Mouse (Mus musculus) inflammation-experienced regulatory T-cells, adult 6 months (primary cell): ENCODE data around the gene Plbd1. TPM values are rescaled to one million over a fixed set of nuclear protein-coding genes. Genes with fewer than 3 reads are reported as not detected.
A peak's percentile ranks its signal among the peaks of the same experiment; 100 is the strongest.

Experiments
- ATAC-seq: one replicate; pipeline ENCODE4 v1.8.0; 2017
- polyA plus RNA-seq, 3 experiments: library from polyadenylated mRNA; unstranded; fragments of 100-300 nt; shearing (Covaris generic); gene quantifications; one replicate each; pipeline ENCODE4 v1.2.1; 2017

The Plbd1 gene
- polyA plus RNA-seq, 3 experiments from 2014 or later: 0.48 to 3.6 (median 0.65) TPM

DNA sequence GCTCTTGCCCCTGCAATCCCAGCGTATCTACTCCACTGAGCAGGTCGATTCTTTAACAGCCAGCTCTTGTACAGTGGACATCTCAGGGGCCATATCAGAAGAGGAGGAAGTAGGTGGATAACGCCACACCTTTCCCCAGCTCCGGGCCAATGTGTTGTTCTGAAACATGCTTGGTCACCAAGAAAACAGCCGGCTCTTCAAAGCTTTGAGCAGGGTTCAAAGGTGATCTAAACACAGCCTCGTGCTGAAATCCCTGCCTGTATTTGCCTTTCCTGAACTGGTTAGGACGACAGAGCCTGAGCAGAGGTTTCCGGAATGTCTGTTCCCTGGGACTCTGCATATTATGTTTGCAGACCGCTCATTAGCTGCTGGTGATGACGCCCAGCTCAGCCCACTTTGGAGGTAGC, 14.3 kb downstream of the Plbd1 start:
- no peak for ATAC-seq

DNA sequence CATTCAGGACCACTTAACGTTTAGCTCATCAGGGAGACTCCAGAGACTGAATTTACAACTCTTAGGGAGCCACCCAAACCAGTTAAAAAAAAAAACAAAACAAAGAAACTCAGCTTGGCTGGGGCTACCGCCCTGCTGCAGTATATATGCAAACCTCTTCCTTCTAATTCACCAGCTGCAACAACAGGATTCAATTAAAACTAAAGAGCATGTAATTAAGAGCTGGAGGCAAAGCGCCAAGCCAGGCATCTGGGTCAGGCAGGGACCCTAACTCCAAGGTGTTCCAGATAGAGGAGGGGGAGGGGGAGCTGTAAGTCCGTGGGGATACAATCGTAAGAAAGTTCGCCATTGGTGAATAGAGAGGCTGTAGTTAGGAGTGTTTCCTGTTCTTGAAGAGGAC, 15.5 kb downstream of the Plbd1 start:
- no peak for ATAC-seq

DNA sequence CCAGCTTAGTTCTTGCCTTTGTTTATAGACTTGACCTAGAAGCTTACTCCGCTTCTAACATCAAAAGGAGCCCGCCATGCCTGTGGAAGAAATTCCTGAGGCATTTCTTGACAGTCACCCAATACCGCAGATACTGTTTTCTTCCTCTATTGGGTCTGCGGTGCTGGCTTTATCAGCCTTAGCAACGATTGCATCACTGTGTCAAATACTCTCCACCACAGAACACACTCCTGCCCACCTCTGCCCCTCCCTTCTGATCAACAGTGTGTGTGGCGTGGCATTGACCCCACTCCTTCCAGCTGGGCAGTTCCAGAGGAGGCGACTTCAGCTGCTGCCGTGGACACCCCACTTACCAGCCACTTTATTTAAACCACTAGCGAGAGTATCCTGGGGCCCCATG, 16.0 kb downstream of the Plbd1 start:
- ATAC-seq: no peak

DNA sequence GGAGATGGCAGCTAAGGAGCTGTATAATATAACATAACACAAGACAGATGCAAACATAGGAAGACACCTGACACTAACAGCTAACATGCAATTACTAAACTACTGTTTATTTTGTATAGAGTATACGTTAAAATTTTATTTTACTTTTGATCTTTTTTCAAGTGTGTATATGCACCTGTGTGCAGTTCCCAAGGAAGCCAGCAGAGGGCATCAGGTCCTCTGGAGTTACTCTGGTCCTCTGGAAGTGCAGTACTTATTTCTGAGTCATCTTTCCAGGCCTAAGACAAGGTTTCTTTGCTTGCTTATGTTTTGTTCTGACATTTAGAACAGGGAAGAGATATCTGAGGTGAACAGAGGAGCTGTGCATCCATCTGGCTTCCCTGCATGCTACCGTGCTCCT, 17.6 kb downstream of the Plbd1 start:
- ATAC-seq: no peak

DNA sequence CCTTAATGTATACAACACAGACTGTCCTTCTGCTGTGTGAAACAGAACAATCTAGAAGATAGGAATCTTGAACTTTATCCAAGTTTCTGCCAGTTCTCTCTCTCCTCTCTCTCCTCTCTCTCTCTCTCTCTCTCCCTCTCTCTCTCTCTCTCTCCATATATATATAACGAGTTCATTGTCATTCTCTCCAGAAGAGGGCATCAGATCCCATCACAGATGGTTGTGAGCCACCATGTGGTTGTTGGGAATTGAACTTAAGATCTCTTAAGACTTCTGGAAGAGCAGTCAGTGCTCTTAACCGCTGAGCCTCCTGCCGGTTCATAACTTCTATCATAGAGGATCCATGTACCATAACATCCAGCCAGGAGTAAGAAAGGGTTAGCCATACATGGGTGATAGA, 26.7 kb downstream of the Plbd1 start:
- ATAC-seq: no peak

DNA sequence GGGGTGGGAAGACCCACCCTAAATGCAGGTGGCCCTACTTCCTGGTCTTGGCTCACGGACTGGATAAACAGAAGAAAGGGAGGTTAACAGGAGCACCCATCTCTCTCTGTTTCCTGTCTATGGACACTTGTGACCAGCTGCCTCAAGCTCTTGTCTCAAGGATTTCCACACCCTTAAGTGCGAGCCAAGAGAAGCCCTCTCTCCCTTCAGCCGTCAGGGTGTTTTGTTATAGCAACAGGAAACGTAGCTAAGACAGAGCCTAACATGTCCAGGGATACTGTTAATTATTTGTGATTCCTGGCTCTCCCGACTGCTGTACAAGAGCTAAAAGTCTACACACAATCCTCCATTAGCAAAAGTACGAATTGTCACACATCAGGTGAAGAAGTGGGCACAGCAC, 28.0 kb downstream of the Plbd1 start:
- ATAC-seq: no peak

DNA sequence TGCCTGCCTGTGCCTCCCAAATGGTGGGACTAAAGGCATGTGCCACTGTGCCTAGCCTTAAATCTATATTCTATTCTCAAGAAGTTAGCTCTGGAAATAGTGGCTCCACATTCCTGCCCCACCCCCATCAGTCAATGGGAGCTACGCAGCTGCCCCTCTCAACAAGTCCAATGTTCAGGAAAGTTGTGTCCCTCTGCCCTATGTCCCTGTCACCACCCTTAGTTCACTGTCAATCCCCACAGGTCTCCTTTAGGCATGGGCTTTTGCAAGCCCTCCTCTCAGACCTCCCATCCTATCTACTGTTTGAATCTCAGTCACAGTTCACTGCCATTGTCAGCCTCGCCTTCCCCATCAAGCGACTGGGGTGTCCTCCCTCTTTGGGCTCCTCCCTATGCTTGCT, 28.6 kb downstream of the Plbd1 start:
- ATAC-seq: no peak

DNA sequence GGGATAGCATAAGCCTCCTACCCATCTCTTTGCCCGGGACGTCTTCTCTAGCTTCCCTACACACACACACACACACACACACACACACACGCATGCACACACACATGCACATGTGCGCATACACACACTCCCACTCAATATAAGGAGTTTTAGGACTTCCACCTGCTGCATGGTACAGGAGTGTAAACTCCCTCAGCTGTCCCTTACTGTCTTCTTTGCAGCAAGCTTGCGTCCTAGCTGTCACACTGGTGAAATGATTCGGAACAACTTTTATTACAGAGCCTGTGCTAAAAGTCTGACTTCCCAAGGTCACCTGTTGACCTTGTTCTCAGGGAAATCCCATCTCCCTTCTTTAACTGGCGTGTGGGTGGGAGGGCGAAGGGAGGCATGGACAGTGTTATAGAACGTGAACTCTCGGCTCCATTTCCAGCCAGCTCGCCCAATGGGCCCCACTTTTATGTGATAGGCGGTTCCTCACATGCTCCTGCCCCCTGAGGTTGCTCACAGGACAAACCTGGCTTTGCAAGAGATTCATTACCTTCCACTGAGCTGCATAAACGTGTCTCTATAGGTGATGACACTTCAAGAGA, 29.7 kb downstream of the Plbd1 start:
- ATAC-seq: no peak

DNA sequence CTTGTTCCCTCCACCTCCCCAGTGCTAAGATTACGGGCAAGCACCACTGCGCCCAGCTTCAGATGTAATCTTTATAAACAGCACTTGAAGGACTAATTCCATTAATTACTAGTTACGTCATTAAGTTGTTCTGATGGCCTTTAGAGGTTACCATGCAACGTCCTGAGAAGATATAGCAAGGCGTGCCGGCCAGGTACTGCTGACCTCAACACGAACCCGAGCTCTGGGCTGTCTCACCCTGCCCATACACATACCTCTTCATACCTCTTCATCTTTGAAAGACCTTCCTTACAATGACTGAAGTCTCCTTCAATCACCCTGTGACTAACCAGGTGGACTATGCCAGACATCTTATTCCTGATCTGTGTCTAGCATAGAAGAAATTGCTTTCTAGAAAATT, 30.2 kb downstream of the Plbd1 start:
- ATAC-seq: no peak

DNA sequence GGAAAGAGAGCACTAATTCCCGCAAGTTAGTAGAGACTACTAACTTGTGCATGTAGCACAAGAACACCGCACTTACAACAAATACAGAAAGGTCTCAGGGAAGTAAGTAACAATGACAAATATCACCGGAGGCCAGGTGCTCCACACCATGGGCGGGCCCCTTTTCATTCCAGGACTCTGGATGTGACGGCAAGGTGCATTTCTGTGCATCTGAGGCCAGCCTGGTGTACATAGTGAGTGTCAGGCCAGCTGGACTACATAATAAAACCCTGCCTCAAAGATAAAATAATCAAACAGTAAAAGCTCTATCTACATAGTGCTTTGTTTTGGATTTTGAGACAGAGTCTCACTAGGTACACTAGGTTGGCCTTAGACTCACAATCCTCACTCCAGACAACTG, 32.1 kb downstream of the Plbd1 start:
- no peak for ATAC-seq

DNA sequence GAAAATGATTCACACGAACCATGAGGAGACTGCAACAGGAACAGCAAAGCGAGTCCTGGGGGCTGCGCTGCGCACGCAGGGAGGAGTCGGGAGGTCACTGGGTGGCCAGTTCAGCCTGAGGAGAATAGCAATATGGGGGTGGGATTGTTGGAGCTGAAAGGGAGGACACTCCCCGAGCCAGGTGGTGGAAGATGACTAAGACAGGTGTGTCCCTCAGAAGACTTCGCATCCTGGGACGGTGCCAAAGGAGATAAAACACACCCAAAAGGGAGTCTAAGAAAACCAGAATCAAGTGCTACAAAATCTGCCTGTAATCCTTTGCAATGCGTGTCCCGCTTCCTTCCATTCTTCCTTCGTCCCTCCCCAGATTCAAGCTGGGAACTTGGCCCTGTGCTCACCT, 36.3 kb downstream of the Plbd1 start:
- no peak for ATAC-seq

DNA sequence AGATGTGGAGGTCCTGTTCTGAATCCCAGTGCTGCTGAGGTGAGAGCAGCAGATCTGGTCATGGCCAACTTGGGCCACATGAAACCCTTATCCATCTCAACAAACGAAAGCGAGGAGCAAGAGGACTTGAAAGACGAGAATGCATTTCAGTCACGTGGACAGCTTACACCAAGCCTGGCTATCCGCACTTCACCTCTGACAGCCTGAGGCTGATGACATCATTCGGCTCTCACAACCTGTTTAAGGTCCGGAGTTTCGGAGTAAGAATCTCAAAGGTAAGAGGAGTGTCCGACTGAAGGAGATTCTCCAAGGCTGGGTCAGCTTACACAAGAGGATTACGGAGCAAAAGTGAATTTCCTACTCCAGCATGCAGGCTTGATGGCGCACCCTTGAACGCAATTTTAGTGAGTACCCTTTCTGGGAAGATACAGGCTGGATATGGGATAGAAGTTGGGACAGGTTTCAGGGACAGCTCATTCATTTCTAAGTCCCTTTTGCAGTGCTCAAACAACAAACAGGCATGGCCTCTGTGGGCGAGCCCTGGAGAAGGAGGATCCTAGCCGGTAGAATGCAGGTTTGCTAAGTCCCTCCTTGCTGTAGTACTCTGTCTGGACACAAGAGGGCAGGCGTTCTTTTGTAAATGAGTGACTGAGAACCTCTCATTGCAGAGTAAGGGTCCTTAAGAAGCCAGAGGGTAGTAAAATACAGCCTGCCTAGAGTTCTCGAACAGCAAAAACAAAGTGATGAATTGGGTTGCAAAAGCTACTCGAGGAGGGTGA, 41.2 kb downstream of the Plbd1 start:
- peak; percentile 67 for ATAC-seq

DNA sequence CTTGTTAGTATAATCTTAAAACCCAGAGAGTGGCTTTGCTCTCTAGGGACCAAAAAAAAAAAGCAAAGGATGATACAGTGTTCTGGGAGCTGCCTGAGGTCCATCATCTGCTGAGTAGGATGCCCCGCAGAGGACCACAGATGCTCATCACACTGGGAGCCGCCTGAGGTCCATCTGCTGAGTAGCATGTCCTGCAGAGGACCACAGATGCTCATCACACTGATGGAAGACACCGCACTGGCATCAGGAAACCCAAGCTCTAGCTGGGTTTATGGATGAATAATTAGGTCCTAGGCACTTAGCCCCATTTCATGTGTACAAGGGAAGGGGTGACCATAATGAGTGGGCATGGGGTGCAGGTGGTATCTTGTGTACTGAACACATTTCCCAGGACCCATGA, 47.6 kb downstream of the Plbd1 start:
- no peak for ATAC-seq

DNA sequence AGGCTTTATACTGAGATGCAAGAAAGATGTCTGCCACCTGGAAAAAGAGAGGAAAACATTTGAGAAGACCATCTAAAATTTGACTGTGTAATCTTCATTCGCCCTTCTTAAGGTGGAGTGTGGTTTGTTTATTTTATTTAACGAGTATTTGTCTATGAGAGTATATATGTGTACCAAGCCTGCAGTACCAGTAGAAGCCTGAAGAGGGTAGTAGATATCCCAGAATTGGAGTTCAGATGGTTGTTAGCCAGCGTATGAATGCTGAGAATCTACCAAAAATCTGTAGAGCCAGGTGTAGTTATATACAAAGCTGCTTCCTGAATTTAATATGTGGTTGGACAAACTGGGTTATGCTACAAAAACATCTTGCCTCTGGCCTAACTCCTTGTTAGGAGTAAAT, 49.4 kb downstream of the Plbd1 start:
- no peak for ATAC-seq

DNA sequence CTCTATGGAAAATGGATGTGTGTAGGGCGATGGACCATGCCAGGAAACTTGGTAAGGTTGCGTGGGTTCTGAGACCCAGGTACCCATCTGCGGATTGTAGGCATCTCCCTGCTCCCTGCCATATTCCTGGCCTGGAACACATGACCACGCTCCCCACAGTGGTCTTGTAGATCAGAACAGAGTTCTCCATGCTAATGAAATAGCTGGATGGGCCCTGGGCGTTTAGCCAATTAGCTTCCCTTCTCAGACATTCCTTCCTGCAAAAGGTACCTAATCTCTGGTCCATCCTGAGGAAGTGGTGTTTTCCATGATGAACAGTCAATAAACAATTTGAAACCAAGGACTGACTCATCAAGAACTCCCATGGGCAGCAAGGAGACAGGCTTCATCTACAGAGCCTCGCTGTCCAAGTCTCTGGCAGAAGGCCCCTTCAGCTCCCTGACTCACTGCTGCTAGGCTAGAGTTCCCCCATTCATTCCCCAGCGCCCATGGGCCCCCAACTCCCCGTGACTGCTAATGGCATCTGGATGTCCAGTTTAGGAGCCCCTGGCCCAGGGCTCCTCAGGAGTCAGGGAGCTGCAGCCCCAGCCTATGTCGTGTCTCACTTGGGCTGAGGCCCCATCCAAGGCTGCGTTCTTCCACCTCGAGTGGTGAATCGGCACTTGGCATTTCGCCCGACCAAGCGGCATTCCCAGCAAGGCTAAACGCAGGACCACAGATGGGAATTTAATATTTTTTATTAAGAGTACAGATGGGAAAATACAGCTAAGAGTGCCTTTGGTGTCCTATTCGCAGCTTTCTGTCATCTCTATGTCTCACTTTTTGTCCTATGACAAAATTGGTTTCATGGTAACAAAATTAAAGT, 50.1 kb downstream of the Plbd1 start:
- no peak for ATAC-seq

DNA sequence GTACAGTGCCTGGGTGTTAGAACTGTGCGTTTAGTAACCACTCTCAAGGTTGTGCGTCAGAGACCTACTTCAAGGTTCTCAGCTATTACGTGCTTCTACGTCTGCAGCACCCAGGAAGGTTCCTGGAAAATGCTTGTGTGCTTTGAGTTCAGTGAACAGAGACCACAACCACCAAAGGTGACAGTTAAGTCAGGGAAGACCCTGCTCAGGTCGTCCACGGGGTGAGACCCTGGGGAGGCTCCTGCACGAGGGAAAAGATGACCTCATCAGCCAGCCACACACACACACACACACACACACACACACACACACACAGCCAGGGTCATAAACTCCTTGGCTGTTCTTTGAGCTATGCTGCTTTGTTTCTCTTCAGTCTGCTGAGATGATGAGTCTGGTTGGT, 59.1 kb downstream of the Plbd1 start:
- ATAC-seq: no peak

DNA sequence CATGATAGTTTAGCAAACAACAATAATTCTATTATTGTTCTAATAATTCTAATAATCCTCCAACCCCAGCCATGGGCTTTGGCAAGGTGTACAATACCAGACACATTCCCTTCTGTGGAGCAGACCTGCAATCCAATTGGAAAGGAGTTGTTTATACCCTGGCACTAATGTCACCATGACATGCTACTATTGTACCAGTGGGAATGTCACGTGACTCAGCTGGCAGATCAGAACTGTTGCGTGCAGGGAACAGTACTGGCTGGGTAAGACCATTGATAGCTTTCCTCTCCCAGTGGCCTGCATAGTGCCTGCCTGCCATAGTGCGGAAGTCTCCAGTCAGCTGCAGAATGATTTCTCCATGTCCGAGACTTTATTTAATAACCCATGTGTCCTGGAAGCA, 67.2 kb downstream of the Plbd1 start:
- no peak for ATAC-seq

DNA sequence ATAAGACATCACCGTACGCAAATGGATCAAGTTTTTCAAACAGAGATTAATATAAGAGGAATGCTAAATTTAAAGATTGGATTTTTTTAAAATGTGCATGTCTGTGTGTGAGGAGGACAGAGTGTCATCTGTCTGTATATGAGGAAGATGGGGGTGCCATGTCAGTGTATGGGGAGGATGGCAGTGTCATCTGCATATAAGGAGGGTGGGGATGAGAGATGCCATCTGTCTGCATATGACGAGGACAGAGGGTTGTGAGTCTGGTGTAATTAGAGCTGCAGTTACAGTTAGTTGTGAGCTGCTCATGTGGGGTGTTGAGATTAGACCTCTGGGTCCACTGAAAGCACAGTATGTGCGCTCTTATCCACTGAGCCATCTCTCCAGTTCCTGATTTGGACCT, 71.0 kb downstream of the Plbd1 start:
- ATAC-seq: no peak

DNA sequence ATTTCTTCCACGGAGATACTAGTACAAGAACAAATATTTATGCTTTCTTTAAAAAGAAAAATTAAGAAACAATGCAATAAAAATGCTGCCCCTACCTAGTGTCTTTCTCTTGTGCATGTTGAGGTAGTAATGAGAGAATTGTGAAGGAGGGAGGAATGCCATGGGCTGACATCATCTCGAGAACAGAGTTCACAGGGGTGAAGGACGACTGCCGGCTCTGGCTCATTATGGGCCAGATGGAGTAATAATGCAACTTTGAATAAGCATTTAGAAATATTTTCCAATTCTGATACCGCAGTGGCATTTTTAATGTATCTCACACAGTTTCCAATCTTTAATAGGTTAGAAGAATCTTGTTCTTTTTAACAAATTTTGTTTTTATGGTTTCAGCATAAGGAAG, 95.7 kb downstream of the Plbd1 start:
- ATAC-seq: no peak
